Mouse (Mus musculus) cerebral cortex, adult 2 months (tissue): Measurements from ENCODE around the gene Myrip.

ENCODE experiments used
- WGBS: fragments of 180-500 bp; shearing (Covaris S2); methylation state at CpG from one replicate; pipeline ENCODE4 v1.1.7; 2018; 5-methylcytosine and 5-hydroxymethylcytosine counted together

Myrip gene

DNA sequence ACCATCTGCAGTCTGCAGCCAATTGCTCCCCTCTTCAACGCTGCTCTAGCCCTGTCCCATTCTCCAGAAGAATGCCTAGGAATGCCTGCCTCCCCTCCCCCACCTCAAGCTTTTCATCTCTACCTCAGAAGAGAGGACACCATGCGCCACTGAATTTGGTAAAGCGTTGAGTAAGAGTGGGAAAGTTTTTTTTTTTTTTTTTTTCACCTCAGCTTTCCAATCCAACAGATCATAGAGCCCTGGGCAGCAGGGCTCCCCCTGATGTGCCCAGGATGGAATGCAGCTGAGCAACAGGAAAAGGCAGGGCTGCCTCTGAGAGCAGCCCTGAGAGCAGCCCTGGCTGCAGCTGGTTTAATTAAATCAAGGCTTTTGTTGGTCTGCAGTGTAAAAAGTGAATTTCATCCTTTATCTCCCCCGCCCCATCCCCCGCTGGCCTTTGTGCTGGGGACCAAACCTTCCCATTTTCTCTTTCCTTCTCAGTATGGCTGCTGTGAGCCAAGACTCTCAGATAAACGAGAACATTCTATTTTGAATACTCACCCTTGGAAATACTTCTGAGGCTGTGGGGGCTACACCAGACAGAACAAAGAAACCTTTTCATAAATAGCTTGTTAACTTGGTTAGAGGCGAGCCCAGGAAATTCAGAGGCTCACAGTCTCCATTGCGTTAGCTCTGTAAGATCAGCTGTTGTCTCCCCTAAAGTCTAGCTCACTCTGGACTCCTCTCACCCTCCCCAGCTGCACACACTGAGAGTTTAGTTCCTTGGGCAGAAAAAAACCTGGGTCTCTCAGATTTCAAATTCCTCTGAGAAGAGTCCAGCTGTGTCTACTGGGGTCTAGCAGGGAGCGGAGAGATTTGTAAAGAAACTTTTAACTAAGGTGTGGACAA is 154.7 kb downstream of the Myrip start:
- 25% methylated on average over 9 of the region's 9 CpGs for WGBS

DNA sequence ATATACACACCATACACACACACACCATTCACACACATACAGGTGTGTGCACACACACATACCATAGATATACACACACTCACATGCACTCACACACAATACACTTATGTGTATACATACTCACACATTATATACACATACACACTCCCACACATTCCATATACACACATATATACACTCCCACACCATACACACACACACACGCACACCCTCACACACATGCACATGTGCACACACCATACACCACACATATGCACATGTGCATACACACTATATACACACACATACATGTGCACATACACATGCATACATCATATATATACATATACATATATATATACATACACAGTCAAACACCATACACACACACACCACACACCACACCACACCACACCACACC is 169.1 kb downstream of the Myrip start:
- WGBS: 98% methylated on average over 1 of the region's 1 CpGs

DNA sequence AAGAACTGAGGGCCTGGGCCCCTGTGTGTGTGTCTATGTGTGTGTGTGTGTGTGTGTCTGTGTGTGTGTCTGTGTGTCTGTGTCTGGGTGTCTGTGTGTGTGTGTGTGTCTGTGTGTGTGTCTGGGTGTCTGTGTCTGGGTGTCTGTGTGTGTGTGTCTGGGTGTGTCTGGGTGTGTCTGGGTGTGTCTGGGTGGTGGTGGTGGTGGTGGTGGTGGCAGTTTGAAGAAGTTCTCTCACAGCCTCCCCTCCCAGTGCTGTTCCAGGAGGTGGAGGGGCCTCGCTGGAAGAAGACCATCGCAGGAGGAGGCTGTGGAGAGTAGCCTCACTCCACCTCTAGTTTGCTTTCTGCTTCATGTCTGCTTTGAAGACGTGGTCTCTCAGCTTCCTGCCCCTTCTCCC is 180.3 kb downstream of the Myrip start:
- WGBS: 81% methylated on average over 3 of the region's 3 CpGs

DNA sequence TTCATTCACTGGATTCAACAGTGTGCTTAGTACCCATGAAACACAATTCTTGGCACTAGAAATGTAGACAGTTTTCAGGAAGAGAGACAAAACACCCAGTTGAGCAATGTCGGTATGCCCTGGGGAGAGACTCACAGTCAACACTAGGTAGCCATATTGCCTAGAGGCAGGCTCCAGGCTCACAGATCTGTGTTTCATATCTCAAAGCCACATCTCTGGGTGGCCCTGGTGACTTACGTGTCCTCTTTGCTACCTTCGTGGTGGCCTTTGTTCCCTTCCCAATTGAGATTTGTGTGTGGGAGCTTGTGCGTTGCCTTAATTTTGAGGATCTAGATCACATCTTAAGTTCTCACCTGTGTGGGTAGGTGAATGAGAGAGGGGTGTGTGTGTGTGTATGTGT is 181.1 kb downstream of the Myrip start:
- WGBS: 75% methylated on average over 4 of the region's 4 CpGs

DNA sequence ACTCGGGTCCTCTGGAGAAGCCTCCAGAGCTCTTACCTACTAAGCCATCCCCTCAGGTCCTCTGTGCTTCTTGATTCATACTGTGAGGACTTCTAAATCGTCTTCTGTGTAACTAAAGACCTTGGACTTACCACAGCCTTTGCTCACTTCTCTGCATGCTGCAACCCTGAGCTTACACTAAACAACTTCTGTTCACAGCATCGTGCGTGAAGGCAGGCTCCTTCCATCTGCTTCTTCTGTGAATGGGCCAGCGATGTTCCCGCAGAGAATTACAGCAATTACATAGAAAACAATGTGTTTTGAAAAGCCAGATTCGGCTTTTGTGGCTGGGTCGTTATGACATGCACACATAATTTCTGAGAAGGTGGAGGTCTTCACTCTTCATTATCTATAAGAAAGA is 181.8 kb downstream of the Myrip start:
- 40% methylated on average over 8 of the region's 8 CpGs for WGBS

DNA sequence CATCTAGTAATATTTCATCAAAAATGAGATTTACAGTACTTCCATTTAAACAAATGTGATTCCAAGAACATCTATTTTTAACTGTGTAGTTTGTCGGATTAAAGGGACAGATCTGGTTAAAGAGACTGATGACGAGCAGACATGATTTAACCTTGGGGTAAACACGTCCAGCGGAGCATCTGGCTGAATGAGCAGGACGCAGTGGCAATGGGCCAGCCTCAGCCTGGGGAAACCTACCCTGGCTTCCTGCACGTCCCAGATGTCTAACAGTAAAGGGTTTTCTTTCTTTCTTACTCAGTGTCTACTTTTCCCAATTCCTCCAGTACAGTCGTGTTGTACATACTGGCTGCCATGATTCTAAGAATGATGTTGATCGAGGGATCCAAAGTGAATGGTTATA is 185.8 kb downstream of the Myrip start:
- WGBS: 49% methylated on average over 8 of the region's 8 CpGs

DNA sequence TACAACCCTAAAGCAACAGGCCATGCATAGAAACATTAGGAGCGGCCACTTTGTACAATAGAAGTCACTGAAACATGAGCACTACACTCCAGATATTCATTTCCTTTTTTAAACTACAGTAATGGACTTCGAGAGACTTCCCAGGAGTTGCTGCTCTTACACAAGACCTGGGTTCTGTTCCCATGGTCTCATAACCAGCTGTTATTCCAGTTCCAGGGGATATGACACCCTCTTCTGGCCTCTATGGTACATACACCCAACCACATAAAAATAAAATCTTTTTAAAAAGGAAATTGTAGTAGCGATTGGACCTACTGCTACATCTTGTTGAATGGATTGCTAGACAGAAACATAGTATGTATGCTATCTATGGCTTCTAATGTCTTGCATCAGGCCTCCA is 190.2 kb downstream of the Myrip start:
- WGBS: 63% methylated on average over 3 of the region's 3 CpGs

DNA sequence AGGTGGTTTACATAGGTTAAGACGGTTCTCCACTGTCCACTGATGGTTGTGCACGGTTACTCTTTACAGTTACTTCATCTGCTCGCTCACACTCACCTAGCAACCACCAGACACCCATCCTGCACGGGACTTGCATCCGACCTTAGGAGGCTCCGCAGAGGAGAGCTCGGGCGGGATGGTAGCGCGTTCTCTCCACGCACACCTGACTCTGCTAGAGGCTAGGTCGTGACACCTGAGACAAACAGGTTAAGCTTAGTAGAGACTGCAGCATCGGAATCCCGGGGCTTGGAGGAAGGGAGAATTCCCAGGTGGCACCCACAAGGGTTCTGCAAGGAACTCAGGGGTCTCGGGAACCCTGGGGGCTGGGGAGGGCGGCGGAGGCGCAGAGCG is 190.7 kb downstream of the Myrip start, which contains the start of gene Eif1b:
TSS of gene Eif1b (plus strand) at position 223 of the 390 bp plus-strand sequence.
- 2% methylated on average over 19 of the region's 19 CpGs for WGBS

DNA sequence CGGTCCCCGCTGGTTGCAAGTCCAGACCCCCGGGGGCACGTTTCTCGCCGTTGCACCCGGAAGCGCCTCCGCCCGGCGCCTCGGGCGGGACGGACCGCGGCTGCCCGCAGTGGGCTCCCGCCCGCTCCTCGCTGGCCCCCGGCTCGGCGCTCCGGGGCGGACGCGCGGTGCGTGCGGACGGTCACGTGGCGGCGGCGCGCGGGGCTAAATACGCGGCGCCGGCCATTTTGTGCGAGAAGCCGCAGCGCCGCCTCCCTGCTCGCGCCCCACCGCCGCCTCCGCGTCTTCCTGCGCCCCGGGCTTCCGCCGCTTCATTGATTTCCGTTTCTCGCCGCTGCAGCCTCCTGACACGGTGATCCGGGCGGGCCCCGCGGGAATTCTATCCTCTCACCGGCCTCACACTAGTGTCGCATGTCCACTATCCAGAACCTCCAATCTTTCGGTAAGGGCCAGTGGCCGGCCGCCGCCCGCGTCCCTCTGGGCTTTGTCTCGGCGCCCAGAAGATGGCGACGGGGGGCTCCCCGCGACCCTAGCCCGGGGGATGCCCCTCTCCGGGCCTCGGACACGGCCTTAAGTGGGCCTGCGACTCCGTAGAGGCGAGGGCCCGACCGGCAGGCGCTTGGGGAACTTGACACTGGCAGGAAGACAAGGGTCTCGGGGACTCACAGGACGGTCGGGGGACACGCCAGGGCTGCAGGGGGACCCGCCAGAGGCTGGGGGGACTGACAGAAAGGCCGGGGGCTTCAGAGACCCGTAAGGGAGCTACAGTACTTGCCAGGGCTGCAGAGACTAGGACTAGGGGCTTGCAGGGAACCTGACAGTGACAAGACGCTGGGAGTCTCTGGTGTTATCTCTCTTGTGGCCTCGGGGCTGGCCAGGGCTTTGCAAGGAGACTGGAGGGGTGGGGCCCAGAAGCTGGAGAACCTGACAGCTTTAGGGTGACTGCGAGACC is 191.4 kb downstream of the Myrip start:
- WGBS: under 1% methylated on average over 95 of the region's 97 CpGs

DNA sequence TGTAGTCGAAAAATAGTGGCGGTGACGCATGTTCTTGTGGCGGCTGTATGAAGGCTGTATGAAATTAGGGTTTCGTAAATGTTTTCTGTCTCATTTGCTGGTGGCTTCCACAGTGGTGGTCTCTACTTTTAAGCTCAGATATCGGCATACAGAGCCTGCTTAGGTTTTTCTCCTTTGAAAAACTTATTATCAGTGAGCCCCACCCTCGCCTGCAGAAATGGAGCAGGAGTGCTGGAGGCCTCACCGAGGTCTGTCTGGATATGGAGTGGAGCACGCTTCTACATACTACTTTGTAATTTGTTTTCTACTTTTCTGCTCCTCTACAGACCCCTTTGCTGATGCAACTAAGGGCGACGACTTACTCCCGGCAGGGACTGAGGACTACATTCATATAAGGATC is 192.5 kb downstream of the Myrip start:
- WGBS: 24% methylated on average over 12 of the region's 12 CpGs

DNA sequence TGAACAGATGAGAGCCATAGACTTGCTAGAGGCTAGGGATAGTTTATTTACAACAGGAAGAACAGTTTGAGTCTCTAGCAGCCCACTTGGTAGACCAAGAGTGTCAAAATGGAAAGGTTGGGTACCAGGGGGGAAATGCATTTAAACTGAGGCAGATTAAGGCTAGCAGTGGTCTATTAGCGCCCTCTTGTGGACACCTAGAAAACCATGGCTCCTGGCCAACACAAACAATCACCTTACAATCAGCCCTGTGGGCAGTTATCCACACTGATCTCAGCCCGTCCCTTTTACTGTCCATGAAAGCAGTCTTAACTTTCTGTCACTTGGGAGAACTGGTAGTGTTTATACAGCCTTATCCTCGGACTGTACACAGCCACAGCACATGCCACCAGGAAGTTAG is 195.4 kb downstream of the Myrip start:
- 3% methylated on average over 3 of the region's 3 CpGs for whole genome bisulfite sequencing

DNA sequence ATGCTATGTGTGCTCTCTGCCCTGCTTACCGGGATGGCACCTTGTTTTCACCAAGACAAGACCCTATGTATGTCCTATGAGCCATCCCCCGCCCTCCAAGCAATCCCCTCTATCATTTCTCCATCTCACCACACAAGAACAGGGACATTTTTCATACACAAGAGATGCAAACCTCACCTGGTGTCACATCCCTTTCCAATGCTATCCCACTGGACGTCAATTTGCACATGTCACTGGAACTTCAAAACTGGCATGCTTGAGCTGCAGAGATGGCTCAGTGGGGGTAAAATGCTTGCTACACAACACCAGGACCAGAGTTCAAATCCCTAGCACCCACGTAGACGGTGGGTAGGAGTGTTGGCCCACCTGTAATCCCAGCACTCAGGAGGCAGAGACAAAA is 196.7 kb downstream of the Myrip start:
- WGBS: 83% methylated on average over 5 of the region's 5 CpGs

DNA sequence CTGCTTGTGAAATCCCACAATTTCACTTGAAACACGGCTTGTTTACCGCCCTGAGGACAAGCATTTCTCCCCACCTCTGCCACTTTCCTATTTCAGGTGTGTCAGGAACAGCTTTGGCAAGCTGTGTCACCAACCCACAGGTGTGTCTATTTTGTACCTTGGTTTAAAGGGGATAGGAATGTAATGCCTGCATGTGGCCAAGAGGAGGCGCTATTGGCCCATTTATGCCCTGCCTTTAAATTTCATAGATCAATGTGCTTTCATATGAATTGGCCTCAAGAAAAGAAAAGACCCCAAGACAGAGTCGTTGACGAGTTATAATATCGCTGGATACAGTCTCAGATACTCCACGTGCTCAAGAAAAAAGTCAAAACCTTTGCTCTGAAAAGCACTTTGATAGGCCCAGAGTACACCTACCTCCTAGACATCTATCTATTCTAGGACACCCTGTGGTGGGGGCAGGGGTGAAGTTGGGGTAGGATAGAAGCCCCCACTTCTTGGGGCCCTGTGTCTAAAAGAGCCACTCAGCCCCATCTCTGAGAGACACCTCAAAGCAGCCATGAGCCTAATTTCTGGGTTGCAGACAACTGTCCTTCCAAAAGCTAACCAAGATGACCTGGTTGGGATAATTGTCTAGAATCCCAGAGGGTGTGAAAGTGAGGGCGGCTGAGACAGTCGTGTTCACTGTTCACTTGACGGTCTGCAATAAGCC is 200.0 kb downstream of the Myrip start:
- 39% methylated on average over 10 of the region's 10 CpGs for WGBS

DNA sequence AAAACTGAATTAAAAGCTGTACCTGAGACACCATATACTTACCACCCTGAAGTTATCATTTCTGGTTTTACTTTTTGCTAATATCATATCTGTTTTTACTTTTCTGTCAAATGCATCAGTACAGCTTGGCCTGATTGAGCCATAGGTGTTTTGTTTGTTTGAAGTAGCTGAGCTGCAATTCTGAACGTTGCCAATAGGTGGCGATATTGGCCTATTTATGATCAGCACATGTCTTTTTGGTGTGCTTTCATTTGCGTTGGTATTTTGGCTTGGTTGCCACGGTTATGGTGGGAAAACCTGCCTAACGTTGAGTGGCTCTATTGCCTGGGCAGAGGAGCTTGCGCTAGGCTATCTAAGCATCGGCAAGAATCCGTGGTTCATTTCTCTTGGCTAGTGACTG is 200.7 kb downstream of the Myrip start:
- whole genome bisulfite sequencing: 4% methylated on average over 8 of the region's 8 CpGs

DNA sequence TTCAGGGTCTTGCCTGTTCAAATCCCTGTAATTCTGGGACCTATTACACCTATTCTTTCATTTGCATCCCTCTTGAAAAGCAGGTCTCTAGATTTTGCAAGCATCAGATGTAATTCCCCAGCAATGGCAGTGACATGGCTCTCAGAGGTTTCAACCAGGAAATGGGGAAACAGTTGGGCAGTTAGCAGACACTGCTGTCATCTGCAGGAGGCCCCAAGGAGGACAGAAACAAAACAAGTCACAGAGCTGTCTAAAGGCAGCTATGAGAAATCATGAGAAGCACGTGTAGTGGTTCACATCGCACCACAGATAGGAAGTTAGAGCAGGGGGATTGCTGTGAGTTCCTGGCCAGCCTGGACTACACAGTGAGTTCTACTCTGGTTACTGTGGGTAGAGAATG is 203.1 kb downstream of the Myrip start:
- WGBS: 76% methylated on average over 2 of the region's 2 CpGs

DNA sequence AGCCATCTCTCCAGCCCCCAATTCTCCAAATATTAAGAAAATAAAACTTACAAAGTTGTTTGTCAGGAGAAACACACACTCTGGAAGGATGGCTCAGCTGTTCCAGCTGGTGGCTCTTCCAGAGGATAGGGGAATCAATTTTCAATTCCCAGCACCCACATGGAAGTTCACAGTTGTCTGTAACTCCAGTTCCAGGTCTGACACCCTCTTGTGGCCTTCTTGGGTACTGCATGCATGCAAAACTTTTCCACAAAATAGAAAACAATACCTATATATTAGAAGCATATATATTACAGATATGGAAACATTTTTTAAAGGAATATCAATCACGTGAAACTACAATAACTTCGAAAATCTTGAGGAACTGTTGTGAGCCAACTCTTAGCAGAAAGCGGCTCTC is 210.5 kb downstream of the Myrip start:
- WGBS: 75% methylated on average over 3 of the region's 3 CpGs

DNA sequence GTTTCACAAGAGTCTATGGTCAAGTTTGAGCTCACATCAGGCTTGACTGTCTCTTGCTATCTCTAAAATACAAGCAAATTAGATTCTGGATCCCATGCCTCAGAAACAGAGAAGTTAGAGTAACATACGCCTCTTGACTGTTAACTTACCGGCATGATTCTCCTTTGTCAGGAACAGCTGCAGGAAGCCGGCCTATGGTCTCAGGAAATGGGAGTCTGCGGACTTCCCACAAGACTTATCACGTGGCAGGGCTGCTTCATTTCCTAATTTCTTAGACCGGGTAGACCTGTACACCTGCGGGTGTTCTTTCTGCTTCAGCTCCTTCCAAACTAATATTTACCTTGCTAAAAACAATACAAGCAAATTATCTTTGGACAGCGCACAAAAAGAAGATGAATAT is 215.4 kb downstream of the Myrip start:
- WGBS: 74% methylated on average over 8 of the region's 8 CpGs

DNA sequence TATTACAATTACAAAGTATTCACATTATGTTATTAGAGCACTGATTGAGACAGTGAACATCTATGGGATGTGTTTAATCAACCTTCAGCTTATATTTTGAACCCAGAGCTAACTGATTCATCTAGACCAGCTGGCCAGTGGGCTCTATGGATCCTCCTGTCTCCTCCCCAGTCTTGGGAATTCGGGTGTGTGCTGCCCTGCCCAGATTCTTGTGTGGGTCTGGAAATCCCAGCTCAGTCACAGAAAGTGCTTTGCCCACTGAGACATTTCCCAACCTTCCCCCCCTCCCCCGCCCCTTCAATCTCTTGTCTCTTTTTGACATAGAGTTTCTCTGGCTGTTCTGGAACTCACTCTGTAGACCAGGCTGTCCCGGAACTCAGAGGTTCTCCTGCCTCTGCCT is 217.6 kb downstream of the Myrip start:
- WGBS: 73% methylated on average over 3 of the region's 3 CpGs

DNA sequence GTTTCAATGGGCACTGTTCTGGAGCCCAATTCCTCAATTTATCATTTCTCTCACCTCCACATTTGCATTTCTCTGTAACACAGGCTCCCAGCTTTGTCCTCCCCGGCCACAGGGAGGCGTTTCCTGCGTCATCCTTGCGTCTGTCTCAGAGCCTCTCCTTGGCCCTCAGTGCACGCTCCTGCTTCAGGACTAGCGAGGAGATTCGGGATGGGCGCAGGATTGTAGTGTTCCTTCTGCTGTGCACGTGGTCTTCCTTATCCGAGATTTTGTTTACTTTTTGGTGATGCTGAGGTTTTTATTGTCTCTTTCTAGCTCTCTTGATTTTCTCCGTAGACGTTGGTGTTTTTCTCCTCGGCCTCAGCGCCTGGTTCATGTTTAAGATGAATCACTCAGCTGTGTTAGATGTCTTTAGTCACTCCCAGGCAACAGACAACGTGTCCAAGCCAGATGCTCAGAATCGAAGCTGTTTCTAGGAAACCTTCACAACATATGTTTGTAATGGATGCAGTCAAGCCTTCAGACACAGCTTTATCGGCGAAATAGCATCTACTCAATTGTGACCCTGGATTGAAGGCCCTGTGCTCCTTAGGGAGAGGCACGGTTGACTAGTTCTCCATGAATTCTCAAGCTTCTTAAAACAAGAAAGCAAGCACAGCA is 218.3 kb downstream of the Myrip start:
- WGBS: 41% methylated on average over 19 of the region's 19 CpGs

DNA sequence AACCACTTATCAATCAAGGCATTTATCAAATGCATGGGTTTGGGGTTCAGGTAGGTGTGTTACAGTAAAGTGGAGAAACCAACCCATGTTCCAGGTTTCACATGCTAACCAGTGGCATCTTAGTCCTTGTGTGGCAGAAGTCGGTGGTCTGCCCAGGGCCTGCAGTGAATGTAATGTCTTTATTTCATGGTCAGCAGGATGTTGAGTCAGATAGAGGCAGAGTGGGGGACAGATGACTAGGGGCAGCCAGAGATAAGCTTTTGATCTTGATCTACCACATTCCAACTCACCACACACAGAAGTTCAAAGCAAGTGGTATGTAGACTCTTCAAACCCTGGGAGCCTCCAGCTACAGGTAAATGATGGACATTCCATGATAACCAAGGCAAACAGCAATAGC is 219.8 kb downstream of the Myrip start:
- WGBS: 92% methylated on average over 1 of the region's 1 CpGs
